Mouse (Mus musculus) heart, embryonic 14.5 days (tissue): ENCODE data around the gene Zfp52. TPM values are rescaled to one million over a fixed set of nuclear protein-coding genes. Genes with fewer than 3 reads are reported as not detected.

Experiments used
- ATAC-seq: fragments of 200-750 bp; cut with Nextera tagmentation; 2 replicates; pipeline ENCODE4 v1.8.0; 2017; ENCODE audit warnings: low read depth, moderate TSS enrichment; ENCODE audit not compliant: insufficient number of reproducible peaks, insufficient read depth, low FRiP score
- H3K27ac ChIP-seq, 2 experiments: fragments of 200-500 bp in 1 of 2; fragments of 300-500 bp in 1 of 2; sonication (generic) in 1 of 2; replicated peaks in 1 of 2; 2 replicates each; pipeline ENCODE4 v1.5.1; 2012 to 2014; ENCODE audit warnings: low read depth in 2 of 2, low read length in 2 of 2, control low read depth in 1 of 2, mild to moderate bottlenecking in 1 of 2, mixed read lengths in 1 of 2; ENCODE audit not compliant: control insufficient read depth in 1 of 2, insufficient read depth in 1 of 2
- H3K27me3 ChIP-seq: fragments of 300-500 bp; sonication (generic); 2 replicates; pipeline ENCODE4 v1.6.1; 2014; ENCODE audit warnings: mild to moderate bottlenecking, low read length, control low read depth; ENCODE audit not compliant: control insufficient read depth, insufficient read depth
- H3K36me3 ChIP-seq: fragments of 300-500 bp; sonication (generic); 2 replicates; pipeline ENCODE4 v1.6.1; 2014; ENCODE audit warnings: mild to moderate bottlenecking, control low read depth, low read length, mixed read lengths; ENCODE audit not compliant: control insufficient read depth, insufficient read depth
- H3K4me1 ChIP-seq, 2 experiments: fragments of 200-500 bp in 1 of 2; fragments of 300-500 bp in 1 of 2; sonication (generic) in 1 of 2; 2 replicates each; pipeline ENCODE4 v1.6.1; 2012 to 2014; ENCODE audit warnings: low read length in 2 of 2, control low read depth in 1 of 2, mixed read lengths in 1 of 2; ENCODE audit not compliant: control insufficient read depth in 2 of 2, insufficient read depth in 2 of 2
- H3K4me2 ChIP-seq: fragments of 300-500 bp; sonication (generic); 2 replicates; pipeline ENCODE4 v1.6.1; 2014; ENCODE audit warnings: mild to moderate bottlenecking, low read length
- H3K4me3 ChIP-seq, 2 experiments: fragments of 200-500 bp in 1 of 2; fragments of 300-500 bp in 1 of 2; sonication (generic) in 1 of 2; 2 replicates each; pipeline ENCODE4 v1.5.1; 2012 to 2014; ENCODE audit warnings: low read length in 2 of 2, mild to moderate bottlenecking in 2 of 2, control low read depth in 1 of 2, low read depth in 1 of 2, moderate library complexity in 1 of 2; ENCODE audit not compliant: control insufficient read depth in 1 of 2, insufficient read depth in 1 of 2
- H3K9ac ChIP-seq: fragments of 300-500 bp; sonication (generic); 2 replicates; pipeline ENCODE4 v1.6.1; 2014; ENCODE audit warnings: mild to moderate bottlenecking, low read length
- H3K9me3 ChIP-seq: fragments of 300-500 bp; sonication (generic); 2 replicates; pipeline ENCODE4 v1.6.1; 2016; ENCODE audit warnings: low read length, control low read depth; ENCODE audit not compliant: control insufficient read depth
- WGBS: fragments of 180-500 bp; shearing (Covaris S2); extraction: QIAGEN DNeasy Blood & Tissue Kit; methylation state at CpG from one replicate; pipeline ENCODE4 v1.1.7; 2014; 5-methylcytosine and 5-hydroxymethylcytosine counted together
- polyA plus RNA-seq: library from polyadenylated mRNA; unstranded; fragments of >200 nt; fragmentation: Nextera tagmentation; extraction: Ambion mirVana; gene quantifications from 2 replicates; pipeline ENCODE4 v1.2.1, GENCODE M21; 2014

Gene Zfp52
- polyA plus RNA-seq, 1 experiment from 2014 or later: 4.0 TPM

DNA sequence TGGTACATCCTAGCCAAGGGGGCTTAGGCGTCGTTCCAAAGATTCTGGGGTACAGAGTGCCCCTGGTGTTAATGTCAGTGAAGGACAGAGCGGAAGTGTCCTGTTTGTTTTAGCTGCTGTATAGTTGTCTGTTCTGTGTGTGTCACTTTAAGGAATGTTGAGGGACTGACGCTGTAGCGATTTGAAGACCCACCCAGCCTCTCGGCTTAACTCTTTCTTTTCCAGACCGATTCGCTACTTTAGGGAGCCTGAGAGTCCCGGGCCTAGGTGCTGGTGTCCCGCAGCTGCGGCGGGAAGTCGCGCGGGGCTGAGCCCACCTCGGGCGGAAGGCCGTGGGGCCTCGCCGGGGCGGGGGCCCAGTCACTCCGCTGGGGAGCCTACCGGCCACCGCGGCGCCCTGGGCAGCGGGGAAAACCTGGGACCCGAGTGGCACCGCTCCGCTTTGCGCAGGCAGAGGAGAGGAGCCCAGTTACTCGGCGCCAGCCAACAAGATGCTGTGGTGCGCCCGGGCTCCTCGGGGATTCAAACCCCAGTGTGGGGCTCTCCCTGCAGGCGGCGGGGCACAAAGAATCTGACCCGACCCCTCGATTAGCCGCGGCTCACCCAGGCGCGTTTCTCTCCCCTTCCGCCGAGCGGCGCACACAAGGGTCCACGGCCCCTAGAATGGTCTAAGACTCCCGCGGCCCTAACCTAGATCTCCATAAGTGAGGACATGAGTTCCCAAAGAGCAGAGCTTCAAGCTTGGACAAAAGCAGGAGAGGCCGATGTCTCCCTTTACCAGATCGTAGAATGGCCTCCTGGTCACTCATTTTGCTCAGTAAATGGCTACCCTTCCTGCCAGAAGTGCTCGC lies 3.0 kb upstream of the Zfp52 start:
- Histone ChIP-seq H3K4me2 (peak overlapping the region; percentile 75), H3K4me1 (peaks cover 6 to 22% of the 10 kb centered on the region in 2 experiments), H3K4me3 (peak overlapping the region; percentile 57 to 72), H3K9me3 (no peaks in the 10 kb centered on the region), H3K36me3 (no peaks in the 10 kb centered on the region), H3K9ac (peak overlapping the region; percentile 93), H3K27ac (peak overlapping the region; percentile 93 to 96), H3K27me3 (no peaks in the 10 kb centered on the region)
- WGBS: under 1% methylated on average over 49 of the region's 54 CpGs
- ATAC-seq: peak; percentile 82

- H3K9me3 ChIP-seq: no peaks in the 10 kb centered on the region
- no peaks in the 10 kb centered on the region for H3K36me3 ChIP-seq
- 0 out of 2 replicates have a peak overlapping the region, but pooled peaks have one; percentile 6 for H3K4me2 ChIP-seq
- H3K9ac ChIP-seq: no peak overlapping the region; the same call in 1 of the 2 replicates
- H3K4me1 ChIP-seq: peaks cover 6 to 22% of the 10 kb centered on the region in 2 experiments
- H3K4me3 ChIP-seq: no peak overlapping the region
- ATAC-seq: no peak
- 0 out of 4 replicates have a peak overlapping the region, but pooled peaks of 1 of the 2 experiments have one; percentile 33 for H3K27ac ChIP-seq
- H3K27me3 ChIP-seq: no peaks in the 10 kb centered on the region
- 84% methylated on average over 1 of the region's 1 CpGs for WGBS
These were observed 1.4 kb upstream of the Zfp52 start for GRCm38 (mm10) chr17:21533961-21534360.

GRCm38 (mm10) chr17:21534460-21535095 lies 761 bp upstream of the Zfp52 start:
- H3K4me2 ChIP-seq: peak overlapping the region; percentile 67
- no peaks in the 10 kb centered on the region for H3K9me3 ChIP-seq
- no peaks in the 10 kb centered on the region for H3K27me3 ChIP-seq
- H3K36me3 ChIP-seq: no peaks in the 10 kb centered on the region
- peak overlapping the region; percentile 26 to 74 for H3K27ac ChIP-seq
- 14% methylated on average over 4 of the region's 4 CpGs for WGBS
- peaks cover 6 to 22% of the 10 kb centered on the region in 2 experiments for H3K4me1 ChIP-seq
- H3K9ac ChIP-seq: peak overlapping the region; percentile 76; the same call in 1 of the 2 replicates
- H3K4me3 ChIP-seq: no peak overlapping the region
- ATAC-seq: no peak

- Histone ChIP-seq H3K36me3 (no peaks in the 10 kb centered on the region), H3K9me3 (no peaks in the 10 kb centered on the region), H3K27ac (no peak overlapping the region), H3K4me3 (peak overlapping the region; percentile 55 to 60), H3K27me3 (no peaks in the 10 kb centered on the region), H3K4me1 (peaks cover 6 to 22% of the 10 kb centered on the region in 2 experiments), H3K4me2 (peak overlapping the region; percentile 67), H3K9ac (peak overlapping the region; percentile 76)
- WGBS: 41% methylated on average over 7 of the region's 7 CpGs
- ATAC-seq: no peak
These were observed 757 bp downstream of the Zfp52 start for GRCm38 (mm10) chr17:21536096-21536495.

- 37% methylated on average over 2 of the region's 2 CpGs for WGBS
- H3K27ac ChIP-seq: no peak overlapping the region
- no peaks in the 10 kb centered on the region for H3K27me3 ChIP-seq
- peaks cover 4 to 17% of the 10 kb centered on the region in 2 experiments for H3K4me1 ChIP-seq
- H3K9ac ChIP-seq: no peak overlapping the region
- no peaks in the 10 kb centered on the region for H3K36me3 ChIP-seq
- no peak overlapping the region for H3K4me3 ChIP-seq
- ATAC-seq: no peak
- no peaks in the 10 kb centered on the region for H3K9me3 ChIP-seq
- peak overlapping the region; percentile 67 for H3K4me2 ChIP-seq
These were observed 1.3 kb downstream of the Zfp52 start for GRCm38 (mm10) chr17:21536676-21537075.

- 76% methylated on average over 2 of the region's 2 CpGs for WGBS
- Histone ChIP-seq H3K27ac (no peak overlapping the region), H3K36me3 (peaks cover 26% of the 10 kb centered on the region), H3K27me3 (no peaks in the 10 kb centered on the region), H3K4me1 (no peaks in the 10 kb centered on the region), H3K4me2 (no peak overlapping the region), H3K9me3 (no peaks in the 10 kb centered on the region), H3K4me3 (no peak overlapping the region), H3K9ac (no peak overlapping the region)
- ATAC-seq: no peak
These were observed 22.5 kb downstream of the Zfp52 start for GRCm38 (mm10) chr17:21557831-21558230.

DNA sequence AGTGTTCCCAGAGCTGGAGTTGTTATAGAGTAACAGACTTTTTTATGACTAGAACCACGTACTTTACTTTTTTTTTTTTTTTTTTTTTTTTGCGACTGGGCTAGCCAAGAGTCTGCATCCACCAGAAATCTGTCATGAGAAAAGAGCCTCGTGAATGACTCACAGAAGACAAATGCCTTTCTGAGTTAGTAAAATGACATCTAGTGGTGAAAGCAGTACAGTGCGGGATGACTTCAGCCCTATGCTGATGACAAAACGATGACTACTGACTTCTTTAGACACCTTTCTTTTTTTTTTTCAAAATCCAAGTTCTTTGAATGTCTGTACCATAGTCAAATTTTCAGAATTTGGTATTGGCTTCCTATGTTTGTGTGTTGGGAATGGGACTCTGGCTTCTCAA lies 30.9 kb downstream of the Zfp52 start:
- peak overlapping the region; percentile 74 to 97 for H3K4me3 ChIP-seq
- no peaks in the 10 kb centered on the region for H3K9me3 ChIP-seq
- H3K27ac ChIP-seq: peak overlapping the region; percentile 91 to 98
- 2% methylated on average over 5 of the region's 5 CpGs for WGBS
- peak overlapping the region; percentile 75 for H3K9ac ChIP-seq
- no peaks in the 10 kb centered on the region for H3K27me3 ChIP-seq
- peak overlapping the region; percentile 93 for H3K4me2 ChIP-seq
- H3K36me3 ChIP-seq: peaks cover 23% of the 10 kb centered on the region
- ATAC-seq: peak; percentile 75
- H3K4me1 ChIP-seq: peaks cover 5% of the 10 kb centered on the region in 2 experiments; a peak in 1 of 4 replicates
